Mouse (Mus musculus): ENCODE measurements at regions not wholly inside any gene's neighbourhood (a gene's known extent, or its start where the extent isn't known, plus 50 kb on each side); places are given as distances from the start of the nearest gene placed in this dataset.

GRCm38 (mm10) chr1:47057344-47057743 is 164.7 kb upstream of the Slc39a10 start:
- TF ChIP-seq CTCF (IDR thresholded peaks at IDR 0.05; ENCODE audit: low read depth), result no peak
- no peak for TF ChIP-seq EP300 (IDR thresholded peaks at IDR 0.05; ENCODE audit: low read depth)

Measured in liver, embryonic 14.5 days (tissue).